8 mouse cellular contexts compared by ENCODE assay signal in genomic region chr17:23679127-23679835, GRCm38 (mm10). TPM values are rescaled to one million over a fixed set of nuclear protein-coding genes. Genes with fewer than 3 reads are reported as not detected.
DNase-seq lines count a peak whose midpoint lies in the region; ATAC-seq and TF ChIP-seq lines count a peak whose summit lies in the region.
"Had no signal": no experiment of that assay in that cellular context is flagged by ENCODE, and none has a peak within 500 bp of the region (broad histone marks: within the 10 kb centered on the region; RNA-seq: fewer than 3 reads in every experiment).

Gene Cldn6 (plus strand): TSS chr17:23679249.

- peak within 1 kb of the TSS; percentile 38 for H3K9ac ChIP-seq in lung, embryonic 14.5 days
- H3K9ac ChIP-seq in forebrain, embryonic 15.5 days (replicated peaks), result no peak within 1 kb of the TSS
- no peak within 1 kb of the TSS; the same call in 1 of the 2 replicates for H3K9ac ChIP-seq in limb, embryonic 13.5 days
- H3K9ac ChIP-seq in stomach, embryonic 16.5 days (ENCODE audit: low read length), result peak within 1 kb of the TSS; percentile 60

- H3K36me3 ChIP-seq in lung, embryonic 14.5 days (ENCODE audit: insufficient read depth), result 0 out of 2 replicates have a peak, but pooled peaks cover 7% of the 10 kb centered on the region
- H3K36me3 ChIP-seq in forebrain, embryonic 15.5 days, result no peaks in the 10 kb centered on the region
- H3K36me3 ChIP-seq in limb, embryonic 13.5 days, result no peaks in the 10 kb centered on the region
- no peaks in the 10 kb centered on the region for H3K36me3 ChIP-seq in stomach, embryonic 16.5 days (ENCODE audit: control insufficient read depth, insufficient read depth, low read length)

- intact Hi-C loops in left cerebral cortex, postnatal 14 days (cut with DNase I), result no loop called here

- ATAC-seq in lung, embryonic 14.5 days (ENCODE audit: insufficient read depth), result no peak
- ATAC-seq in forebrain, embryonic 15.5 days (replicated peaks), result no peak
- ATAC-seq in limb, embryonic 13.5 days (ENCODE audit: low FRiP score, low read depth), result no peak
- ATAC-seq in stomach, embryonic 16.5 days (ENCODE audit: insufficient read depth, low FRiP score), result no peak

- DNase-seq in lung, embryonic 14.5 days, result peak; percentile 69
- DNase-seq in lung, postnatal 14 days, result no peak
- DNase-seq in left cerebral cortex, postnatal 14 days (ENCODE audit: low spot score in 2 of 2), result no peak
- no peak for DNase-seq in ovary, postnatal 10 days (ENCODE audit: low spot score)

- H3K4me1 ChIP-seq in lung, embryonic 14.5 days (ENCODE audit: insufficient read depth), result peaks cover 9% of the 10 kb centered on the region; the same call in 1 of the 2 replicates
- H3K4me1 ChIP-seq in forebrain, embryonic 15.5 days, result peaks cover 43% of the 10 kb centered on the region
- peaks cover 57% of the 10 kb centered on the region for H3K4me1 ChIP-seq in limb, embryonic 13.5 days
- peaks cover 46% of the 10 kb centered on the region for H3K4me1 ChIP-seq in stomach, embryonic 16.5 days (ENCODE audit: control insufficient read depth, insufficient read depth, low read length)

- TF ChIP-seq CTCF in lung, embryonic 14.5 days (IDR thresholded peaks at IDR 0.05; ENCODE audit: low read depth), result no peak

- peaks cover 57% of the 10 kb centered on the region for H3K27me3 ChIP-seq in lung, embryonic 14.5 days (ENCODE audit: insufficient read depth, low read length)
- H3K27me3 ChIP-seq in forebrain, embryonic 15.5 days, result peaks cover 55% of the 10 kb centered on the region
- peaks cover 86% of the 10 kb centered on the region for H3K27me3 ChIP-seq in limb, embryonic 13.5 days
- H3K27me3 ChIP-seq in stomach, embryonic 16.5 days (ENCODE audit: control insufficient read depth, insufficient read depth, low read length), result peaks cover 28% of the 10 kb centered on the region

- peak within 1 kb of the TSS; percentile 59 for H3K4me2 ChIP-seq in lung, embryonic 14.5 days
- peak within 1 kb of the TSS; percentile 21; the same call in 1 of the 2 replicates for H3K4me2 ChIP-seq in forebrain, embryonic 15.5 days (replicated peaks)
- peak within 1 kb of the TSS; percentile 58 for H3K4me2 ChIP-seq in limb, embryonic 13.5 days (replicated peaks)
- H3K4me2 ChIP-seq in stomach, embryonic 16.5 days (ENCODE audit: low read depth, low read length), result peak within 1 kb of the TSS; percentile 51

- WGBS in lung, embryonic 14.5 days, result 2% methylated on average over 38 of the region's 38 CpGs
- WGBS in forebrain, embryonic 15.5 days, result 3% methylated on average over 38 of the region's 38 CpGs
- 2% methylated on average over 38 of the region's 38 CpGs for WGBS in limb, embryonic 13.5 days
- 3% methylated on average over 38 of the region's 38 CpGs for WGBS in stomach, embryonic 16.5 days

- H3K27ac ChIP-seq in lung, embryonic 14.5 days (ENCODE audit: low read depth), result peak within 1 kb of the TSS; percentile 81
- H3K27ac ChIP-seq in forebrain, embryonic 15.5 days (replicated peaks), result no peak within 1 kb of the TSS
- no peak within 1 kb of the TSS for H3K27ac ChIP-seq in limb, embryonic 13.5 days
- H3K27ac ChIP-seq in stomach, embryonic 16.5 days (ENCODE audit: low read length), result peak within 1 kb of the TSS; percentile 34

- no peaks in the 10 kb centered on the region for H3K9me3 ChIP-seq in lung, embryonic 14.5 days (ENCODE audit: low read depth, low read length)
- H3K9me3 ChIP-seq in forebrain, embryonic 15.5 days, result no peaks in the 10 kb centered on the region
- H3K9me3 ChIP-seq in limb, embryonic 13.5 days, result no peaks in the 10 kb centered on the region
- H3K9me3 ChIP-seq in stomach, embryonic 16.5 days (replicated peaks; ENCODE audit: control insufficient read depth, low read length), result no peaks in the 10 kb centered on the region

- H3K4me3 ChIP-seq in lung, embryonic 14.5 days (ENCODE audit: low read depth, low read length), result peak within 1 kb of the TSS; percentile 38
- H3K4me3 ChIP-seq in forebrain, embryonic 15.5 days, result 0 out of 2 replicates have a peak within 1 kb of the TSS, but pooled peaks have one; percentile 8
- H3K4me3 ChIP-seq in limb, embryonic 13.5 days, result peak within 1 kb of the TSS; percentile 35
- peak within 1 kb of the TSS; percentile 44 for H3K4me3 ChIP-seq in stomach, embryonic 16.5 days (replicated peaks; ENCODE audit: low read length)

RNA-seq across cellular contexts. Expression of gene Cldn6, which starts in this region (rescaled TPM):
- 207 and 219 TPM in 2 replicates for polyA plus RNA-seq in lung, embryonic 14.5 days (2014; fragmentation: Nextera tagmentation; extraction: Ambion mirVana)
- polyA plus RNA-seq in forebrain, embryonic 15.5 days (2015; fragmentation: Nextera tagmentation; extraction: Ambion mirVana), result 0.42 and 0.50 TPM in 2 replicates
- 16.8 and 19.8 TPM in 2 replicates for polyA plus RNA-seq in limb, embryonic 13.5 days (2015; fragmentation: Nextera tagmentation; extraction: Ambion mirVana)
- 69.6 and 70.6 TPM in 2 replicates for polyA plus RNA-seq in stomach, embryonic 16.5 days (2015; fragmentation: Nextera tagmentation; extraction: Ambion mirVana)
- not detected for total RNA-seq in left cerebral cortex, postnatal 14 days (2021)
- total RNA-seq: layer of hippocampus, postnatal 14 days had no signal

Comparison
In these comparisons a context has a peak if more than half of its experiments do, and no peak if none do; other contexts are left out.
1. RNA of gene Cldn6 (polyA plus RNA-seq): 207 to 219 TPM in lung, embryonic 14.5 days, 69.6 to 70.6 TPM in stomach, embryonic 16.5 days and 16.8 to 19.8 TPM in limb, embryonic 13.5 days; 0.42 to 0.50 TPM in forebrain, embryonic 15.5 days; every median in the first group is over 10 times any median in the second.
2. H3K27ac ChIP-seq: peak in lung, embryonic 14.5 days (single experiment) and stomach, embryonic 16.5 days (single experiment); none in forebrain, embryonic 15.5 days (single experiment) and limb, embryonic 13.5 days (single experiment).
3. H3K9ac ChIP-seq: peak in lung, embryonic 14.5 days (single experiment) and stomach, embryonic 16.5 days (single experiment); none in forebrain, embryonic 15.5 days (single experiment) and limb, embryonic 13.5 days (single experiment).
4. Peak in every context shown above with its lines, with median percentiles within 50 percentile points of each other: H3K4me2 ChIP-seq and H3K4me3 ChIP-seq.